Mouse (Mus musculus) lung, postnatal 0 days (tissue): ENCODE results near the gene Hist1h4b.

ENCODE experiments used
- CTCF ChIP-seq: IDR thresholded peaks from 2 replicates; pipeline ENCODE4 v1.5.1; 2016; ENCODE audit warnings: antibody characterized with exemption, mild to moderate bottlenecking
- EP300 ChIP-seq: IDR thresholded peaks from 2 replicates; pipeline ENCODE4 v1.6.1; 2016; ENCODE audit warnings: antibody characterized with exemption, mild to moderate bottlenecking, control low read depth

GRCm38 (mm10) chr13:23759251-23759771 lies 2.5 kb downstream of the Hist1h4b start:
- TF ChIP-seq CTCF: no peak
- no peak for TF ChIP-seq EP300
